9 mouse cellular contexts compared by ENCODE assay signal in genomic region chr17:84675951-84676366, GRCm38 (mm10). TPM values are rescaled to one million over a fixed set of nuclear protein-coding genes. Genes with fewer than 3 reads are reported as not detected.
A peak's percentile ranks its signal among the peaks of the same experiment; 100 is the strongest.
DNase-seq lines count a peak whose midpoint lies in the region; ATAC-seq and TF ChIP-seq lines count a peak whose summit lies in the region.
"Had no signal": no experiment of that assay in that cellular context is flagged by ENCODE, and none has a peak within 500 bp of the region (broad histone marks: within the 10 kb centered on the region; RNA-seq: fewer than 3 reads in every experiment).

Abcg8 (plus strand) TSS chr17:84676302.

- intact Hi-C loops in left cerebral cortex, postnatal 14 days (cut with DNase I): no loop called here

- DNase-seq in testis, postnatal 14 days (ENCODE audit: low spot score): no peak
- peak; percentile 21 for DNase-seq in lung, postnatal 36 days
- DNase-seq in yolk sac, embryonic 10.5 days (ENCODE audit: low spot score): peak; percentile 47
- no peak for DNase-seq in thymus, postnatal 36 days
- no peak for DNase-seq in left cerebral cortex, postnatal 14 days (ENCODE audit: low spot score in 2 of 2)

- no peak for TF ChIP-seq CTCF in testis, adult 2 months (IDR thresholded peaks at IDR 0.05; ENCODE audit: control insufficient read depth, insufficient read depth, insufficient replicate concordance, low read depth, low read length)

- ATAC-seq in forebrain, embryonic 15.5 days (replicated peaks): peak; percentile 63; the same call in 1 of the 2 replicates
- peak; percentile 73 for ATAC-seq in kidney, embryonic 15.5 days (replicated peaks; ENCODE audit: low FRiP score)

- H3K4me2 ChIP-seq in forebrain, embryonic 15.5 days (replicated peaks): peak within 1 kb of the TSS; percentile 52
- peak within 1 kb of the TSS; percentile 76 for H3K4me2 ChIP-seq in kidney, embryonic 15.5 days

- TF ChIP-seq POLR2A in testis, adult 2 months (IDR thresholded peaks at IDR 0.05; ENCODE audit: control insufficient read depth, low read depth, low read length): no peak

- no peak within 1 kb of the TSS for H3K27ac ChIP-seq in testis, adult 2 months (ENCODE audit: control insufficient read depth, insufficient read depth, low read depth, low read length)
- no peak within 1 kb of the TSS for H3K27ac ChIP-seq in forebrain, embryonic 15.5 days (replicated peaks)
- 0 out of 2 replicates have a peak within 1 kb of the TSS, but pooled peaks have one; percentile 62 for H3K27ac ChIP-seq in kidney, embryonic 15.5 days

- peaks cover 14% of the 10 kb centered on the region for H3K4me1 ChIP-seq in testis, adult 2 months (ENCODE audit: control insufficient read depth, insufficient read depth, low read length)
- peaks cover 10% of the 10 kb centered on the region for H3K4me1 ChIP-seq in forebrain, embryonic 15.5 days
- H3K4me1 ChIP-seq in kidney, embryonic 15.5 days: peaks cover 45% of the 10 kb centered on the region

- no peaks in the 10 kb centered on the region for H3K9me3 ChIP-seq in forebrain, embryonic 15.5 days
- H3K9me3 ChIP-seq in kidney, embryonic 15.5 days (replicated peaks): no peaks in the 10 kb centered on the region

- H3K4me3 ChIP-seq in testis, adult 2 months (ENCODE audit: control insufficient read depth, low read depth, low read length): peak within 1 kb of the TSS; percentile 64
- peak within 1 kb of the TSS; percentile 35 for H3K4me3 ChIP-seq in forebrain, embryonic 15.5 days
- H3K4me3 ChIP-seq in kidney, embryonic 15.5 days (replicated peaks): peak within 1 kb of the TSS; percentile 46

- H3K27me3 ChIP-seq in testis, adult 2 months (ENCODE audit: control insufficient read depth, insufficient read depth, low read length): no peaks in the 10 kb centered on the region; the same call in 1 of the 2 replicates
- peaks cover 17% of the 10 kb centered on the region for H3K27me3 ChIP-seq in forebrain, embryonic 15.5 days
- H3K27me3 ChIP-seq in kidney, embryonic 15.5 days: 0 out of 2 replicates have a peak, but pooled peaks cover 4% of the 10 kb centered on the region

- H3K9ac ChIP-seq in forebrain, embryonic 15.5 days (replicated peaks): 0 out of 2 replicates have a peak within 1 kb of the TSS, but pooled peaks have one; percentile 11
- peak within 1 kb of the TSS; percentile 11 for H3K9ac ChIP-seq in kidney, embryonic 15.5 days

- no peaks in the 10 kb centered on the region for H3K36me3 ChIP-seq in testis, adult 2 months (ENCODE audit: control insufficient read depth, insufficient read depth, low read length)
- no peaks in the 10 kb centered on the region for H3K36me3 ChIP-seq in forebrain, embryonic 15.5 days
- H3K36me3 ChIP-seq in kidney, embryonic 15.5 days: no peaks in the 10 kb centered on the region

- WGBS in forebrain, embryonic 15.5 days: 4% methylated on average over 24 of the region's 24 CpGs
- under 1% methylated on average over 24 of the region's 24 CpGs for WGBS in kidney, embryonic 15.5 days

RNA-seq across cellular contexts. Expression of gene Abcg8, which starts in this region (rescaled TPM):
- polyA plus RNA-seq in testis, adult 2 months (2012; rRNA removed): 4.3 and 4.6 TPM in 2 replicates
- polyA plus RNA-seq in forebrain, embryonic 15.5 days (2015; fragmentation: Nextera tagmentation; extraction: Ambion mirVana): 0.20 and 0.22 TPM in 2 replicates
- polyA plus RNA-seq in kidney, embryonic 15.5 days (2015; fragmentation: Nextera tagmentation; extraction: Ambion mirVana): 0.13 and 0.27 TPM in 2 replicates
- total RNA-seq in left cerebral cortex, postnatal 14 days (2021): under 1 TPM in 1 of 2 experiments, not detected in 1; 0.15 TPM
- total RNA-seq: neutrophil, adult 5-6 weeks had no signal

Comparison
In these comparisons a context has a peak if more than half of its experiments do, and no peak if none do; other contexts are left out.
1. Peak in ATAC-seq, H3K4me3 ChIP-seq, H3K9ac ChIP-seq and H3K4me2 ChIP-seq in forebrain, embryonic 15.5 days; RNA of the gene not detected or under 1 TPM.
2. Peak in ATAC-seq, H3K4me3 ChIP-seq, H3K27ac ChIP-seq, H3K9ac ChIP-seq and H3K4me2 ChIP-seq in kidney, embryonic 15.5 days; RNA of the gene not detected or under 1 TPM.
3. DNase-seq: peak in lung, postnatal 36 days (single experiment) and yolk sac, embryonic 10.5 days (single experiment); none in testis, postnatal 14 days (single experiment), thymus, postnatal 36 days (0 of 2) and left cerebral cortex, postnatal 14 days (0 of 2).
4. Peak in every context shown above with its lines, with median percentiles within 50 percentile points of each other: H3K4me3 ChIP-seq.